Mouse (Mus musculus) hindbrain, embryonic 15.5 days (tissue): ENCODE measurements around the gene Rbm33. TPM values are rescaled to one million over a fixed set of nuclear protein-coding genes. Genes with fewer than 3 reads are reported as not detected.

Source experiments
- ATAC-seq: fragments of 200-750 bp; cut with Nextera tagmentation; 2 replicates; pipeline ENCODE4 v1.8.0; 2017; ENCODE audit warnings: low read depth, moderate number of reproducible peaks, moderate TSS enrichment; ENCODE audit not compliant: low FRiP score
- H3K27ac ChIP-seq: fragments of 300-500 bp; sonication (generic); replicated peaks from 2 replicates; pipeline ENCODE4 v1.5.1; 2015; ENCODE audit warnings: mild to moderate bottlenecking, inconsistent platforms
- H3K27me3 ChIP-seq: fragments of 300-500 bp; sonication (generic); 2 replicates; pipeline ENCODE4 v1.6.1; 2015; ENCODE audit warnings: control low read depth, inconsistent platforms
- H3K36me3 ChIP-seq: fragments of 300-500 bp; sonication (generic); 2 replicates; pipeline ENCODE4 v1.6.1; 2015; ENCODE audit warnings: control low read depth, inconsistent platforms
- H3K4me1 ChIP-seq: fragments of 300-500 bp; sonication (generic); replicated peaks from 2 replicates; pipeline ENCODE4 v1.6.1; 2015; ENCODE audit warnings: control low read depth, inconsistent platforms
- H3K4me2 ChIP-seq: fragments of 300-500 bp; sonication (generic); 2 replicates; pipeline ENCODE4 v1.6.1; 2015; ENCODE audit warnings: moderate library complexity, mild to moderate bottlenecking, inconsistent platforms
- H3K4me3 ChIP-seq: fragments of 300-500 bp; sonication (generic); 2 replicates; pipeline ENCODE4 v1.5.1; 2015; ENCODE audit warnings: mild to moderate bottlenecking, inconsistent platforms
- H3K9ac ChIP-seq: fragments of 300-500 bp; sonication (generic); 2 replicates; pipeline ENCODE4 v1.6.1; 2015; ENCODE audit warnings: inconsistent platforms
- H3K9me3 ChIP-seq: fragments of 300-500 bp; sonication (generic); 2 replicates; pipeline ENCODE4 v1.6.1; 2016; ENCODE audit warnings: control low read depth, inconsistent platforms
- WGBS: fragments of 180-500 bp; shearing (Covaris S2); methylation state at CpG from one replicate; pipeline ENCODE4 v1.1.7; 2015; 5-methylcytosine and 5-hydroxymethylcytosine counted together
- polyA plus RNA-seq: library from polyadenylated mRNA; unstranded; fragments of >200 nt; fragmentation: Nextera tagmentation; extraction: Ambion mirVana; gene quantifications from 2 replicates; pipeline ENCODE4 v1.2.1, GENCODE M21; 2015

Rbm33 gene
- 14.1 and 15.9 TPM in 2 replicates for polyA plus RNA-seq

DNA sequence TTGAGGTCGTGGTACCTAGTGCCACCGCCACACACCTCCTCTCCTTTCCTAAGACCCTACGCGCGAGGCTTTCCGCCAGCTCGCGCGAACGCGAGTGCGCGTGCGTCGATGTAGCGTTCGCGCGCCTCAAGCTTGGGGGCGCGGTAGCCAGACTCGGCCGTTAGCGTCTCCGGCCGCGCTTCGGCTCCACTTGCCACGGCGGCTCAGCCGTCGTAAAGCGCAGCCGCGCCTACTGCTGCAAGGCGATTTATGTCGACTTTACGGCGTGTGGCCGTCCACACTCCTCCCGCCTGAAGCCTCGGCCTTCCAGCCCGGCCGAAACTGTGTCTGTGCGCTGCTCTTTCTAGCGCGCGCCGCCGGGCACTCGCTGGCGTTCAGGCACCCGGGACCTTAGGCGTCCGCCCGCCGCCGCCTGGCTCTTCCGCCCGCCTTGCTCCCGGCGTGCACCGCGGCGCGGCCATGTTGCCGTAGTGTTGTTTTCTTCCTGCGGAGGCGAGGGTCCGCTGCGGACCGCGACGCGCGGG is at the start of gene Rbm33:
Rbm33 (plus strand) TSS at position 400 of the 524 bp plus-strand sequence.
- H3K9me3 ChIP-seq: no peaks in the 10 kb centered on the region
- no peaks in the 10 kb centered on the region for H3K36me3 ChIP-seq
- H3K4me1 ChIP-seq: peaks cover 38% of the 10 kb centered on the region
- peak within 1 kb of the TSS; percentile 90 for H3K4me3 ChIP-seq
- peak within 1 kb of the TSS; percentile 99 for H3K9ac ChIP-seq
- H3K27ac ChIP-seq: peak within 1 kb of the TSS; percentile 100
- H3K27me3 ChIP-seq: no peaks in the 10 kb centered on the region
- peak; percentile 95 for ATAC-seq
- peak within 1 kb of the TSS; percentile 72 for H3K4me2 ChIP-seq
- under 1% methylated on average over 75 of the region's 76 CpGs for WGBS

- no peak overlapping the region for H3K4me2 ChIP-seq
- no peak overlapping the region for H3K9ac ChIP-seq
- no peaks in the 10 kb centered on the region for H3K27me3 ChIP-seq
- no peak for ATAC-seq
- H3K4me3 ChIP-seq: no peak overlapping the region
- no peaks in the 10 kb centered on the region for H3K36me3 ChIP-seq
- no peak overlapping the region for H3K27ac ChIP-seq
- 43% methylated on average over 2 of the region's 2 CpGs for WGBS
- no peaks in the 10 kb centered on the region for H3K9me3 ChIP-seq
- no peaks in the 10 kb centered on the region for H3K4me1 ChIP-seq
These were observed 49.3 kb upstream of the Rbm33 start for GRCm38 (mm10) chr5:28267576-28267975.

DNA sequence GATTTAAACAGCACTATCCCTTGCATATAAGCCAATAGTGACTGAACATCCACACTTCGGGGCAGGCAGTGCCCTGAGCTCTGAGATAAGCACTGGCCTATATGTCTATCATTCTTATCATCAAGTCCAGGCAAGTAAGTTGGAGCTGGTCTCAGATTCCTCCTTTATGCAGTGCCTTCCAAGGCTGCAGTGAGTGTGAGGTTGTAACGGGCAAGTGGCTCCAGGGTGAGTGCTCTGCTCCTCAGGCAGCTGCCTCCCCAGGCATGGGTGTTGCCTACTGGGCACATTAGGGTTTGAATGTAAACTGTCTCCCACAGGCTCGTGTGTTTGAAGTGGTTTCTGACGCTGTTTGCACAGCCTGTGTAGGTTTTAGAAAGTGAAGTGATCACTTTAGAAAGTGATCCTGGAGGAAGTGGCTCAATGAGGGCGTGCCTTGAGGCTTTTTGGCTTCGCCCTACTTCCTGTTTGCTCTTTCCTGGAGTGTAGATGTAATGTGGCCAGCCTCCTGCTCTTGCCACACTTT is 47.4 kb upstream of the Rbm33 start:
- Histone ChIP-seq H3K27me3 (no peaks in the 10 kb centered on the region), H3K27ac (no peak overlapping the region), H3K4me1 (no peaks in the 10 kb centered on the region), H3K9me3 (no peaks in the 10 kb centered on the region), H3K9ac (no peak overlapping the region), H3K36me3 (no peaks in the 10 kb centered on the region), H3K4me3 (no peak overlapping the region), H3K4me2 (no peak overlapping the region)
- ATAC-seq: no peak
- WGBS: 68% methylated on average over 6 of the region's 6 CpGs

DNA sequence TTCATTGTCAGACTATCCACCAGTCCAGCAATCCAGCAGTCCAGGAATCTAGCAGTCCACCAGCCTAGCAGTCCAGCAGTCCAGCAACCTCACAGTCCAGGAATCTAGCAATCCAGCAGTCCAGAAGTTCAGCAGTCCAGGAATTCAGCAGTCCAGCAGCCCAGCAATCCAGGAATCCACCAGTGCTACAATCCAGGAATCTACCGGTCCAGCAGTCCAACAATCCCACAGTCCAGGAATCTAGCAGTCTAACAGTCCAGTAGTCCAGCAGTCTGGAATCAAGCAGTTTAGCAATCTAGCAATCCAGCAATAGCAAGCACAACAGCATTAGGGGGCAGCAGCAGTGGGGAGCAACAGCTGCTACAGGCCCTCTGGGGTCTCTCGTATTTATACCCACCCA is 44.1 kb upstream of the Rbm33 start:
- H3K4me2 ChIP-seq: no peak overlapping the region
- ATAC-seq: no peak
- H3K27me3 ChIP-seq: no peaks in the 10 kb centered on the region
- no peaks in the 10 kb centered on the region for H3K4me1 ChIP-seq
- H3K9ac ChIP-seq: no peak overlapping the region
- no peak overlapping the region for H3K4me3 ChIP-seq
- no peaks in the 10 kb centered on the region for H3K36me3 ChIP-seq
- WGBS: 87% methylated on average over 2 of the region's 2 CpGs
- no peaks in the 10 kb centered on the region for H3K9me3 ChIP-seq
- no peak overlapping the region for H3K27ac ChIP-seq

DNA sequence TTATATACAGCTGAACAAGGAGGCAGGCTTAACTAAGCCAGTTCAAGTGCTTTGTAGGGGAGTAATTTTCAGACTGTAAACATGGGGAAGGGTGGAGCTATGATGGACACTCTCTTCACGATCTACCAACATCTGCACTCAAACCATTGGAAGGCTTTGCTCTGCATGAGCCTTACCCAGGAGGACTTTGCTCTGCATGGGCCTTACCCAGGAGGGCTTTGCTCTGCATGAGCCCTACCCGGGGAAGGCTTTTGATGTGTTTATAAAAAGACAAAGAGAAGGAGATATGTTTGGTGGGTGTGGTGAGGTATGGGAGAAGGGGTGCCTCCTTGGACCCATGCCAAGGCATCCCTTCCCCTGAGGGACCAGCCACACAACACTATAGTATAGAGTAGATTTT is 39.6 kb upstream of the Rbm33 start:
- H3K27me3 ChIP-seq: no peaks in the 10 kb centered on the region
- no peak for ATAC-seq
- no peaks in the 10 kb centered on the region for H3K9me3 ChIP-seq
- H3K27ac ChIP-seq: no peak overlapping the region
- no peak overlapping the region for H3K9ac ChIP-seq
- H3K4me3 ChIP-seq: no peak overlapping the region
- H3K4me2 ChIP-seq: no peak overlapping the region
- WGBS: 64% methylated on average over 2 of the region's 2 CpGs
- H3K4me1 ChIP-seq: no peaks in the 10 kb centered on the region
- H3K36me3 ChIP-seq: no peaks in the 10 kb centered on the region

- Histone ChIP-seq H3K27me3 (no peaks in the 10 kb centered on the region), H3K27ac (no peak overlapping the region), H3K36me3 (no peaks in the 10 kb centered on the region), H3K4me3 (no peak overlapping the region), H3K9ac (no peak overlapping the region), H3K9me3 (no peaks in the 10 kb centered on the region), H3K4me2 (no peak overlapping the region), H3K4me1 (no peaks in the 10 kb centered on the region)
- 64% methylated on average over 3 of the region's 3 CpGs for WGBS
- no peak for ATAC-seq
These were observed 27.8 kb upstream of the Rbm33 start for GRCm38 (mm10) chr5:28289111-28289510.

DNA sequence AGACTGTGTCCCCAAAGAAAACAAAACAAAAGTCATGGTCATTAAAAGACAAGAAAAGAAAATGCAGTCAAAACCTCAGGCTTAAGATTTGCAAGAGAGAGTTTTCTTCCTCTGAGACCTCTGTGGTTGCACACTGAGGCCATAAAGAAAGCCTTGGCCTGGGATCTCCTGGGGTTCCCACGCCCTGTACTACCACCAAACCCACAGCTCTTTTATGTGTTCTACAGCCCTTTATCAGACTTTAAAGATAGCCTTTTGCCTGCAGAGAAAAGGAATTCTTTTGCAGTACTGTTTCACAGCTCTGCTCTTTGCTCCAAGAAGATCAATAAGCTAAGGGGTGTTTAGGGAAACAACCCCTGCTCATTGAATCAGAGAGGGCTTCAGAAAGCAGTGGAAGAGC is 26.3 kb upstream of the Rbm33 start:
- H3K4me3 ChIP-seq: no peak overlapping the region
- no peaks in the 10 kb centered on the region for H3K36me3 ChIP-seq
- H3K27ac ChIP-seq: no peak overlapping the region
- H3K9me3 ChIP-seq: no peaks in the 10 kb centered on the region
- H3K27me3 ChIP-seq: no peaks in the 10 kb centered on the region
- no peak overlapping the region for H3K9ac ChIP-seq
- H3K4me2 ChIP-seq: no peak overlapping the region
- 67% methylated on average over 1 of the region's 1 CpGs for WGBS
- no peaks in the 10 kb centered on the region for H3K4me1 ChIP-seq
- no peak for ATAC-seq

- no peaks in the 10 kb centered on the region for H3K27me3 ChIP-seq
- no peaks in the 10 kb centered on the region for H3K36me3 ChIP-seq
- H3K27ac ChIP-seq: no peak overlapping the region
- no peak for ATAC-seq
- WGBS: 85% methylated on average over 5 of the region's 5 CpGs
- no peak overlapping the region for H3K4me2 ChIP-seq
- no peak overlapping the region for H3K4me3 ChIP-seq
- no peak overlapping the region for H3K9ac ChIP-seq
- no peaks in the 10 kb centered on the region for H3K9me3 ChIP-seq
- no peaks in the 10 kb centered on the region for H3K4me1 ChIP-seq
These were observed 25.6 kb upstream of the Rbm33 start for GRCm38 (mm10) chr5:28291118-28291850.

DNA sequence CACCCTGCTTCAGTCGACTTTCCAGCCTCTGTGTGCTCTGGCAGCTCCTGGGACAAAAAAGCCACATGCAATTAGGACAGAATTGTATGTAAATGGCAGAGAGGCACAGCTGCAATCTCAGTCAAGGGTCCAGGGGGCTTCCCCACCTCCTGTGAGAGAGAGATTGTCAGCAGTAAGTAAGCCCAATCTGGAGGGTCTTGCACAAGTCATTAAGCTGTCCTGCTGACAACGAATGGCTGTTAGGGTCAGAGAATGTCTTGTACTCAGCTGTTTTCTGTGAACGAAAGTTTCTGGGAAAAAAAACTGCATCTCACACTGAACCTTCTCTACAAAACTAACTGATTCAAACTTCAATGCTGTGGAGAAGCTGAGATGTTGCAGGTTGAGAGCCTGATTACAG is 24.6 kb upstream of the Rbm33 start:
- WGBS: 37% methylated on average over 3 of the region's 3 CpGs
- Histone ChIP-seq H3K4me2 (no peak overlapping the region), H3K9ac (no peak overlapping the region), H3K27ac (no peak overlapping the region), H3K9me3 (no peaks in the 10 kb centered on the region), H3K4me1 (no peaks in the 10 kb centered on the region), H3K36me3 (no peaks in the 10 kb centered on the region), H3K27me3 (no peaks in the 10 kb centered on the region), H3K4me3 (no peak overlapping the region)
- ATAC-seq: no peak

- Histone ChIP-seq H3K4me2 (no peak overlapping the region), H3K27ac (no peak overlapping the region), H3K36me3 (no peaks in the 10 kb centered on the region), H3K9me3 (no peaks in the 10 kb centered on the region), H3K9ac (no peak overlapping the region), H3K4me1 (no peaks in the 10 kb centered on the region), H3K27me3 (no peaks in the 10 kb centered on the region), H3K4me3 (no peak overlapping the region)
- WGBS: 4% methylated on average over 6 of the region's 6 CpGs
- ATAC-seq: no peak
These were observed 22.9 kb upstream of the Rbm33 start for GRCm38 (mm10) chr5:28293990-28294389.

DNA sequence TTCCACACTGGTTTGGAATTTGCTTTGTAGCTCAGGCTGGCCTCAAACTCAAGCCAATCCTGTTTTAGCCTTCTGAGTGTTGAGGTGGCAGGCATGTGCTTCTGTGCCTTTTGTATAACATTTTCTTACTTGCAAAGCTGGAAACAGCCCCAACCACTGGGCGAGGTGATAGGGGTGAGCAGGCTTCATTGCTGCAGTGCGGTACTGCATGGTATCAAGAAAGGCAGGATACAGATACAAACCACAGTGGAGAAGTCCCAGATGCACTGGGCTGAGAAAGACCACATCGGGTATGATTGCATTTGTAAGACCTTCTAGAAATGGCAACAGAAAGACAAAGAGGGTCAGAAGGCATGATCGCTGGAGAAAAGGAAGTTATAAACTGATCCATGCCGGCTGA is 18.8 kb upstream of the Rbm33 start:
- Histone ChIP-seq H3K4me2 (no peak overlapping the region), H3K27me3 (no peaks in the 10 kb centered on the region), H3K9me3 (no peaks in the 10 kb centered on the region), H3K9ac (no peak overlapping the region), H3K27ac (no peak overlapping the region), H3K4me3 (no peak overlapping the region), H3K36me3 (no peaks in the 10 kb centered on the region), H3K4me1 (no peaks in the 10 kb centered on the region)
- no peak for ATAC-seq
- 86% methylated on average over 5 of the region's 5 CpGs for WGBS

- Histone ChIP-seq H3K27ac (no peak overlapping the region), H3K4me1 (no peaks in the 10 kb centered on the region), H3K9ac (no peak overlapping the region), H3K36me3 (no peaks in the 10 kb centered on the region), H3K9me3 (no peaks in the 10 kb centered on the region), H3K4me3 (no peak overlapping the region), H3K27me3 (no peaks in the 10 kb centered on the region), H3K4me2 (no peak overlapping the region)
- 58% methylated on average over 3 of the region's 3 CpGs for WGBS
- ATAC-seq: no peak
These were observed 18.2 kb upstream of the Rbm33 start for GRCm38 (mm10) chr5:28298693-28299092.
